Mouse (Mus musculus) neural tube, embryonic 15.5 days (tissue): Measurements from ENCODE around the gene Atp5c1. TPM values are rescaled to one million over a fixed set of nuclear protein-coding genes. Genes with fewer than 3 reads are reported as not detected.

Source experiments
- ATAC-seq: fragments of 200-750 bp; cut with Nextera tagmentation; 2 replicates; pipeline ENCODE4 v1.8.0; 2017; ENCODE audit warnings: mild to moderate bottlenecking, moderate TSS enrichment, moderate library complexity; ENCODE audit not compliant: low FRiP score
- H3K27ac ChIP-seq: fragments of 300-500 bp; sonication (generic); replicated peaks from 2 replicates; pipeline ENCODE4 v1.5.1; 2015; ENCODE audit warnings: mild to moderate bottlenecking, inconsistent platforms
- H3K27me3 ChIP-seq: fragments of 300-500 bp; sonication (generic); replicated peaks from 2 replicates; pipeline ENCODE4 v1.6.1; 2015; ENCODE audit warnings: inconsistent platforms
- H3K36me3 ChIP-seq: fragments of 300-500 bp; sonication (generic); 2 replicates; pipeline ENCODE4 v1.6.1; 2015; ENCODE audit warnings: inconsistent platforms
- H3K4me1 ChIP-seq: fragments of 300-500 bp; sonication (generic); 2 replicates; pipeline ENCODE4 v1.6.1; 2015; ENCODE audit warnings: inconsistent platforms
- H3K4me2 ChIP-seq: fragments of 300-500 bp; sonication (generic); 2 replicates; pipeline ENCODE4 v1.6.1; 2015; ENCODE audit warnings: inconsistent platforms, mild to moderate bottlenecking, moderate library complexity
- H3K4me3 ChIP-seq: fragments of 300-500 bp; sonication (generic); replicated peaks from 2 replicates; pipeline ENCODE4 v1.5.1; 2015; ENCODE audit warnings: mild to moderate bottlenecking, inconsistent platforms
- H3K9ac ChIP-seq: fragments of 300-500 bp; sonication (generic); replicated peaks from 2 replicates; pipeline ENCODE4 v1.6.1; 2015; ENCODE audit warnings: mild to moderate bottlenecking, inconsistent platforms
- H3K9me3 ChIP-seq: fragments of 300-500 bp; sonication (generic); replicated peaks from 2 replicates; pipeline ENCODE4 v1.6.1; 2016; ENCODE audit warnings: inconsistent platforms
- WGBS: fragments of 180-500 bp; shearing (Covaris S2); methylation state at CpG from one replicate; pipeline ENCODE4 v1.1.7; 2015; ENCODE audit warnings: mixed read lengths; 5-methylcytosine and 5-hydroxymethylcytosine counted together
- polyA plus RNA-seq: library from polyadenylated mRNA; unstranded; fragments of >200 nt; fragmentation: Nextera tagmentation; extraction: Ambion mirVana; gene quantifications from 2 replicates; pipeline ENCODE4 v1.2.1, GENCODE M21; 2015

Atp5c1 gene
- 622 and 639 TPM in 2 replicates for polyA plus RNA-seq

GRCm38 (mm10) chr2:10080310-10081010 is at the start of gene Atp5c1, which contains the start of gene Kin:
Gene Atp5c1, minus strand, starts transcription at chr2:10080510.
Gene Kin, plus strand, starts transcription at chr2:10080593.
- Histone ChIP-seq H3K27ac (peak within 1 kb of the TSS; percentile 96), H3K4me1 (peaks cover 42% of the 10 kb centered on the region)
- WGBS = under 1% methylated on average over 61 of the region's 61 CpGs

GRCm38 (mm10) chr2:10128571-10128970 is 48.3 kb upstream of the Atp5c1 start:
- no peaks in the 10 kb centered on the region for H3K9me3 ChIP-seq
- H3K4me2 ChIP-seq = no peak overlapping the region
- no peak overlapping the region for H3K9ac ChIP-seq
- 83% methylated on average over 4 of the region's 4 CpGs for WGBS
- H3K27me3 ChIP-seq = no peaks in the 10 kb centered on the region
- no peak for ATAC-seq
- H3K27ac ChIP-seq = no peak overlapping the region
- no peaks in the 10 kb centered on the region for H3K4me1 ChIP-seq
- H3K36me3 ChIP-seq = no peaks in the 10 kb centered on the region
- H3K4me3 ChIP-seq = no peak overlapping the region

More at GRCm38 (mm10) chr2:10080310-10081010, at the start of gene Atp5c1, which contains the start of gene Kin:
- no peaks in the 10 kb centered on the region for H3K9me3 ChIP-seq
- peak within 1 kb of the TSS; percentile 99 for H3K9ac ChIP-seq
- ATAC-seq = peak; percentile 97
- peak within 1 kb of the TSS; percentile 63 for H3K4me3 ChIP-seq
- peaks cover 6% of the 10 kb centered on the region; the same call in 1 of the 2 replicates for H3K36me3 ChIP-seq
- H3K4me2 ChIP-seq = peak within 1 kb of the TSS; percentile 73
- no peaks in the 10 kb centered on the region for H3K27me3 ChIP-seq

- ATAC-seq = no peak
- no peak overlapping the region for H3K4me3 ChIP-seq
- WGBS = 95% methylated on average over 5 of the region's 5 CpGs
Measured at GRCm38 (mm10) chr2:10127471-10127870, 47.2 kb upstream of the Atp5c1 start.

GRCm38 (mm10) chr2:10126122-10126521 is 45.8 kb upstream of the Atp5c1 start:
- H3K4me2 ChIP-seq = no peak overlapping the region
- no peaks in the 10 kb centered on the region for H3K36me3 ChIP-seq
- no peak for ATAC-seq
- 90% methylated on average over 4 of the region's 4 CpGs for WGBS
- no peaks in the 10 kb centered on the region for H3K27me3 ChIP-seq
- no peak overlapping the region for H3K27ac ChIP-seq
- H3K9ac ChIP-seq = no peak overlapping the region
- no peaks in the 10 kb centered on the region for H3K9me3 ChIP-seq
- no peaks in the 10 kb centered on the region for H3K4me1 ChIP-seq
- no peak overlapping the region for H3K4me3 ChIP-seq

More at GRCm38 (mm10) chr2:10127471-10127870, 47.2 kb upstream of the Atp5c1 start:
- Histone ChIP-seq H3K27me3 (no peaks in the 10 kb centered on the region), H3K9me3 (no peaks in the 10 kb centered on the region), H3K9ac (no peak overlapping the region), H3K27ac (no peak overlapping the region), H3K36me3 (no peaks in the 10 kb centered on the region), H3K4me2 (no peak overlapping the region), H3K4me1 (no peaks in the 10 kb centered on the region)

- Histone ChIP-seq H3K27me3 (no peaks in the 10 kb centered on the region), H3K4me1 (no peaks in the 10 kb centered on the region), H3K4me2 (no peak overlapping the region), H3K27ac (no peak overlapping the region), H3K4me3 (no peak overlapping the region), H3K9me3 (no peaks in the 10 kb centered on the region), H3K9ac (no peak overlapping the region), H3K36me3 (no peaks in the 10 kb centered on the region)
- no peak for ATAC-seq
- 72% methylated on average over 3 of the region's 3 CpGs for WGBS
Measured at GRCm38 (mm10) chr2:10121826-10122225, 41.5 kb upstream of the Atp5c1 start.

- Histone ChIP-seq H3K4me1 (no peaks in the 10 kb centered on the region), H3K9ac (no peak overlapping the region), H3K27ac (no peak overlapping the region), H3K4me2 (no peak overlapping the region), H3K27me3 (no peaks in the 10 kb centered on the region), H3K4me3 (no peak overlapping the region), H3K36me3 (no peaks in the 10 kb centered on the region), H3K9me3 (no peaks in the 10 kb centered on the region)
- ATAC-seq = no peak
- WGBS = 83% methylated on average over 8 of the region's 8 CpGs
Measured at GRCm38 (mm10) chr2:10119276-10119675, 39.0 kb upstream of the Atp5c1 start.

- 88% methylated on average over 1 of the region's 1 CpGs for WGBS
Measured at GRCm38 (mm10) chr2:10118751-10119150, 38.4 kb upstream of the Atp5c1 start.

GRCm38 (mm10) chr2:10108535-10109189 is 28.4 kb upstream of the Atp5c1 start:
- 0 out of 2 replicates have a peak, but pooled peaks have one; percentile 41 for ATAC-seq
- 49% methylated on average over 6 of the region's 6 CpGs for WGBS
- Histone ChIP-seq H3K9me3 (no peaks in the 10 kb centered on the region), H3K27ac (peak overlapping the region; percentile 45; the same call in 1 of the 2 replicates), H3K4me1 (0 out of 2 replicates have a peak, but pooled peaks cover 3% of the 10 kb centered on the region), H3K9ac (no peak overlapping the region), H3K4me2 (no peak overlapping the region), H3K36me3 (no peaks in the 10 kb centered on the region), H3K4me3 (no peak overlapping the region), H3K27me3 (no peaks in the 10 kb centered on the region)

More at GRCm38 (mm10) chr2:10118751-10119150, 38.4 kb upstream of the Atp5c1 start:
- Histone ChIP-seq H3K4me3 (no peak overlapping the region), H3K4me1 (no peaks in the 10 kb centered on the region), H3K27me3 (no peaks in the 10 kb centered on the region), H3K27ac (no peak overlapping the region), H3K4me2 (no peak overlapping the region), H3K9me3 (no peaks in the 10 kb centered on the region), H3K9ac (no peak overlapping the region), H3K36me3 (no peaks in the 10 kb centered on the region)
- ATAC-seq = no peak

- no peaks in the 10 kb centered on the region for H3K27me3 ChIP-seq
- H3K27ac ChIP-seq = no peak overlapping the region
- H3K36me3 ChIP-seq = no peaks in the 10 kb centered on the region
- H3K4me1 ChIP-seq = no peaks in the 10 kb centered on the region
- 49% methylated on average over 6 of the region's 6 CpGs for WGBS
- no peak overlapping the region for H3K4me2 ChIP-seq
- no peaks in the 10 kb centered on the region for H3K9me3 ChIP-seq
- ATAC-seq = peak; percentile 54; the same call in 1 of the 2 replicates
- no peak overlapping the region for H3K4me3 ChIP-seq
- no peak overlapping the region for H3K9ac ChIP-seq
Measured at GRCm38 (mm10) chr2:10101180-10101579, 20.9 kb upstream of the Atp5c1 start.

GRCm38 (mm10) chr2:10100471-10100870 is 20.2 kb upstream of the Atp5c1 start:
- Histone ChIP-seq H3K9me3 (no peaks in the 10 kb centered on the region), H3K4me3 (no peak overlapping the region), H3K27me3 (no peaks in the 10 kb centered on the region), H3K4me1 (no peaks in the 10 kb centered on the region), H3K4me2 (no peak overlapping the region), H3K9ac (no peak overlapping the region), H3K27ac (no peak overlapping the region), H3K36me3 (no peaks in the 10 kb centered on the region)
- WGBS = 71% methylated on average over 2 of the region's 2 CpGs
- no peak for ATAC-seq

GRCm38 (mm10) chr2:10098598-10099215 is 18.4 kb upstream of the Atp5c1 start:
- Histone ChIP-seq H3K27ac (no peak overlapping the region), H3K4me1 (no peaks in the 10 kb centered on the region), H3K9ac (no peak overlapping the region), H3K27me3 (no peaks in the 10 kb centered on the region), H3K4me2 (no peak overlapping the region), H3K4me3 (no peak overlapping the region), H3K9me3 (no peaks in the 10 kb centered on the region), H3K36me3 (no peaks in the 10 kb centered on the region)
- ATAC-seq = 0 out of 2 replicates have a peak, but pooled peaks have one; percentile 21
- WGBS = 34% methylated on average over 9 of the region's 9 CpGs
